Mouse (Mus musculus) ES-E14 (cell line): ENCODE data around the gene Brinp3.

Experiments
- HCFC1 ChIP-seq: IDR thresholded peaks from 2 replicates; pipeline ENCODE4 v1.6.1; 2012; ENCODE audit warnings: low read length, inconsistent platforms, borderline replicate concordance; ENCODE audit not compliant: insufficient read depth
- MAFK ChIP-seq: IDR thresholded peaks from 2 replicates; pipeline ENCODE4 v1.6.1; 2014; ENCODE audit warnings: mild to moderate bottlenecking, low read depth, low read length, inconsistent platforms; ENCODE audit not compliant: insufficient read depth
- ZC3H11A ChIP-seq: IDR thresholded peaks from 2 replicates; pipeline ENCODE4 v1.6.1; 2012; ENCODE audit warnings: low read depth, mild to moderate bottlenecking, inconsistent platforms, low read length, borderline replicate concordance
- ZNF384 ChIP-seq: IDR thresholded peaks from 2 replicates; pipeline ENCODE4 v1.6.1; 2012; ENCODE audit warnings: low read depth, low read length, inconsistent platforms

DNA sequence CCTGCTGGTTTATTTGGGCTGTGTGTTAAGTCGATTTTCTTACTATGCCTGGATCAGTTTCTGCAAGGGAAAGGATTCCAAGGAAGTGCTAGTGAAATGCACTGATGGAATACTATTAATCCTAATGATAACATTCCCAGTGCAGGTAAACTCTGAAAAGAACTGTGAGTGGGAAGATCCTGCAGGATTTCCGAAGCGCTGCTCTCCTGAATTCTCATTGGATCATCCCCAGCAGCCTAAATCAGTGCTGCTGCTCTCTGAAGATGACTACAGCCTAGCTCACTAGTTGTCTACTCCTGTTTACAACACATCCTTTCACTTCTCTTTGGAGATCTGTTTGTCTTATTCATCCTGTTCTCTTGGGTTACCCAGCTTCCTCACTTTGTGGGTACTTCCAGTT, 826 bp downstream of the Brinp3 start:
- TF ChIP-seq HCFC1 (no peak), ZNF384 (no peak), ZC3H11A (no peak), MAFK (no peak)
